Mouse (Mus musculus) left cerebral cortex, adult 2 months (tissue): ENCODE data around the gene Rnf121. TPM values are rescaled to one million over a fixed set of nuclear protein-coding genes. Genes with fewer than 3 reads are reported as not detected.

ENCODE experiments used
- DNase-seq, 2 experiments: peaks; one replicate each; pipeline ENCODE4 v3.0.0; 2021 to 2022; ENCODE audit warnings: low spot score in 2 of 2, mixed read lengths in 1 of 2; ENCODE audit errors: extremely low spot score in 1 of 2
- H3K27ac ChIP-seq: fragments of 200-600 bp; 2 replicates; pipeline ENCODE4 v1.8.1; 2022
- H3K4me3 ChIP-seq: fragments of 200-600 bp; 2 replicates; pipeline ENCODE4 v1.8.1; 2022
- CTCF ChIP-seq: fragments of 200-600 bp; IDR thresholded peaks from 2 replicates; pipeline ENCODE4 v1.8.1; 2022; ENCODE audit warnings: antibody characterized with exemption, mild to moderate bottlenecking, moderate library complexity
- intact Hi-C: fragments of 180-260 bp; cut with DNase I; formaldehyde crosslinking; loops from one replicate; pipeline ENCODE4 v1.15.1; 2025
- total RNA-seq, 2 experiments: library from RNA; stranded (reverse); gene quantifications; 2 replicates each; pipeline ENCODE4 v1.2.3; 2021

Rnf121 gene
- total RNA-seq, 2 experiments from 2014 or later, result 51.1 to 53.9 TPM

GRCm38 (mm10) chr7:101974505-101974904, 90.8 kb downstream of the Rnf121 start:
- Histone ChIP-seq H3K4me3 (no peak overlapping the region), H3K27ac (peak overlapping the region; percentile 24)
- intact Hi-C loops, result loop anchor here (5.0 kb wide), 2 partner anchors 57 to 1337 kb away; no protein-coding TSS in a partner anchor
- TF ChIP-seq CTCF, result no peak; the same call in 1 of the 2 replicates
- no peak for DNase-seq

GRCm38 (mm10) chr7:101973730-101974129, 91.5 kb downstream of the Rnf121 start:
- no peak for TF ChIP-seq CTCF

GRCm38 (mm10) chr7:101971721-101972120, 93.5 kb downstream of the Rnf121 start:
- no peak for TF ChIP-seq CTCF
- Histone ChIP-seq H3K27ac (peak overlapping the region; percentile 98), H3K4me3 (peak overlapping the region; percentile 91)
- DNase-seq, result no peak
- intact Hi-C loops, result loop anchor here (2.0 to 5.0 kb wide), 3 partner anchors 37 to 1334 kb away; partner anchors contain the start of gene Numa1

More at GRCm38 (mm10) chr7:101973730-101974129, 91.5 kb downstream of the Rnf121 start:
- H3K27ac ChIP-seq, result no peak overlapping the region
- intact Hi-C loops, result loop anchor here (5.0 kb wide), 2 partner anchors 56 to 1336 kb away; no protein-coding TSS in a partner anchor
- no peak for DNase-seq
- H3K4me3 ChIP-seq, result no peak overlapping the region

DNA sequence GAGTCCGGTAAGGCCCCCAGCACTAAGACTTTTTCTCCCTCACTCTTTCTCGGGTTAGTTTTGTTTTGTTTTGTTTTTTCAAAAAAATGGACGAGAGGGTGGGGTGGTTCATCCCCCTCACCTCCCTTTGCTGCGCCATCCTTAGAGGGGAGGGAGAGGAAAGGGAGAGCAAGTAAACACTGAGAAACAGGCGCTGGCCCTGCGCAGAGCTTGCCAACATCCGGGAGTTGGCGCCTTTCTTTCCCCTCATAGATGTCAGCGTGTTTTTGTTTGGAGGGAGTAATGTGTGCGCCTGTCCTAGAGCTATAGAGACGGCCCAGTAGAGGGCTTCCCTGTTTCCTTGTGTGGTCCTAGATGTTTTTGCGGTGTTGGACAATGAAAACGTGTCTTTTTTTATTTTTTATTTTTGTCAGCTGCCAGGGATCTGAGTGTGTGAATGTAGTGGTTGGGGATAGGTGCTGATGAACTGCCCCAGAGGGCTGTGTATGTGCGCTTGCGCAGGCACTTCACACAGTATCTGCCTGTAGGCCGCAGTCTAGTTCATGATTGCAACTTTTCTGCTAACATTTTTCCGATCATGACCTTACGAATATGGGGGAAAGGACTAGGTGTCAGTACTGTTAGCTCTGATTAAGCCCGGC, 94.3 kb downstream of the Rnf121 start:
- Histone ChIP-seq H3K4me3 (peak overlapping the region; percentile 91), H3K27ac (peak overlapping the region; percentile 98)
- intact Hi-C loops, result loop anchor here (1.0 to 5.0 kb wide), 4 partner anchors 30 to 1334 kb away; partner anchors contain the start of gene Numa1
- DNase-seq, result peak; percentile 71 to 72
- TF ChIP-seq CTCF, result no peak; the same call in none of the 2 replicates

DNA sequence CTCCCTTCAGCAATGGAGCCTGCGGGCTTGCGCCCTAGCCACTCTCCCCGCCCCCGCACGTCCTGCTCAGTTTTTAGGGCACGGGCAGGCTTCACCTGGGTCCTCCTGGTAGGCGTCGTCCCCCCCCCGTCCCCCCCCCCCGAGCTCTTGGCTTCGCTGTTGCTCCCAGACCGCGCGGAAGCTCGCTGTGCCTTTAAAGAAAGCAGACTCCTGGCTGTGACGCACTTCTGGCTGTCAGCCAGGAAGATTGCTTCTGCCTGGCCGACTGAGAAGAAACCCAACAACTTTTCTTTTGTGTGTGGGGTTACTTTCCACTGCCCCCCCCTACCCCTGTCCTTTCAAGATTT, 94.9 kb downstream of the Rnf121 start:
- Histone ChIP-seq H3K27ac (peak overlapping the region; percentile 98), H3K4me3 (peak overlapping the region; percentile 91)
- DNase-seq, result peak; percentile 81 to 82
- no peak for TF ChIP-seq CTCF
- intact Hi-C loops, result loop anchor here (1.0 to 5.0 kb wide), 4 partner anchors 31 to 1333 kb away; partner anchors contain the start of gene Numa1

GRCm38 (mm10) chr7:101969694-101970428, 95.4 kb downstream of the Rnf121 start:
- Histone ChIP-seq H3K27ac (peak overlapping the region; percentile 98), H3K4me3 (peak overlapping the region; percentile 91)
- peak; percentile 85 for DNase-seq
- intact Hi-C loops, result loop anchor here (1.0 to 5.0 kb wide), 4 partner anchors 31 to 1333 kb away; partner anchors contain the start of gene Numa1
- TF ChIP-seq CTCF, result no peak; the same call in 1 of the 2 replicates

Other genes starting within 250 kb of the Rnf121 start
- not detected for gene Phox2a, start 247.2 kb downstream of the Rnf121 start, total RNA-seq
- gene Inppl1, start 227.2 kb downstream of the Rnf121 start, total RNA-seq, result 10 to 100 TPM; 28.1 to 34.7 TPM
- not detected for gene Folr2, start 208.3 kb downstream of the Rnf121 start, total RNA-seq
- gene Anapc15, start 201.8 kb downstream of the Rnf121 start, total RNA-seq, result 10 to 100 TPM; 31.4 to 32.6 TPM
- 1 to 10 TPM; 1.1 to 1.8 TPM for gene Folr1, start 194.7 kb downstream of the Rnf121 start, total RNA-seq
- gene Lamtor1, start 159.6 kb downstream of the Rnf121 start, total RNA-seq, result 10 to 100 TPM; 87.9 to 90.9 TPM
- not detected for gene Tomt, start 159.1 kb downstream of the Rnf121 start, total RNA-seq
- 1 to 10 TPM; 4.0 to 4.8 TPM for gene Lrrc51, start 131.6 kb downstream of the Rnf121 start, total RNA-seq
- 100 to 1,000 TPM in 1 of 2 experiments, 10 to 100 TPM in 1; 96.8 to 101 TPM for gene Numa1, start 131.4 kb downstream of the Rnf121 start, total RNA-seq
- gene Il18bp, start 46.8 kb downstream of the Rnf121 start, total RNA-seq, result 10 to 100 TPM in 1 of 2 experiments, 1 to 10 TPM in 1; 8.5 to 10.2 TPM
- 10 to 100 TPM; 25.6 to 28.2 TPM for gene Xndc1, start within 50 bp of the Rnf121 start, total RNA-seq
- gene Xntrpc, start 244 bp upstream of the Rnf121 start, total RNA-seq, result 1 to 10 TPM; 2.6 to 3.0 TPM
- under 1 TPM in 1 of 2 experiments, not detected in 1; 0.91 TPM for gene Trpc2, start 17.6 kb upstream of the Rnf121 start, total RNA-seq
- gene Art1, start 36.3 kb upstream of the Rnf121 start, total RNA-seq, result not detected
- not detected for gene Art5, start 44.0 kb upstream of the Rnf121 start, total RNA-seq
- under 1 TPM; 0.14 to 0.40 TPM for gene Chrna10, start 51.4 kb upstream of the Rnf121 start, total RNA-seq
- gene Nup98, start 144.7 kb upstream of the Rnf121 start, total RNA-seq, result 10 to 100 TPM; 41.6 to 45.3 TPM
- 10 to 100 TPM; 23.1 to 24.6 TPM for gene Pgap2, start 144.7 kb upstream of the Rnf121 start, total RNA-seq
- gene Rhog, start 190.6 kb upstream of the Rnf121 start, total RNA-seq, result 10 to 100 TPM; 19.2 to 21.7 TPM
- 10 to 100 TPM; 79.9 to 85.5 TPM for gene Stim1, start 202.3 kb upstream of the Rnf121 start, total RNA-seq